Mouse (Mus musculus) embryonic stem cell, embryonic (primary cell): ENCODE data around the gene Trmt10a.

Experiments
- CTCF ChIA-PET, 4 experiments: fragments of 300-600 bp in 2 of 4; fragments of 350-600 bp in 2 of 4; sonication (Branson Sonifier 250); formaldehyde crosslinking; loops; one replicate each; lab custom pipeline; 2022; ENCODE audit warnings: inconsistent platforms in 2 of 4; lab: Charles Lee
- POLR2A ChIA-PET, 4 experiments: fragments of 300-600 bp in 2 of 4; fragments of 350-600 bp in 2 of 4; sonication (Branson Sonifier 250); formaldehyde crosslinking; loops; one replicate each; lab custom pipeline; 2022; ENCODE audit warnings: antibody characterized with exemption in 4 of 4, inconsistent platforms in 1 of 4; lab: Charles Lee

The Trmt10a gene

DNA sequence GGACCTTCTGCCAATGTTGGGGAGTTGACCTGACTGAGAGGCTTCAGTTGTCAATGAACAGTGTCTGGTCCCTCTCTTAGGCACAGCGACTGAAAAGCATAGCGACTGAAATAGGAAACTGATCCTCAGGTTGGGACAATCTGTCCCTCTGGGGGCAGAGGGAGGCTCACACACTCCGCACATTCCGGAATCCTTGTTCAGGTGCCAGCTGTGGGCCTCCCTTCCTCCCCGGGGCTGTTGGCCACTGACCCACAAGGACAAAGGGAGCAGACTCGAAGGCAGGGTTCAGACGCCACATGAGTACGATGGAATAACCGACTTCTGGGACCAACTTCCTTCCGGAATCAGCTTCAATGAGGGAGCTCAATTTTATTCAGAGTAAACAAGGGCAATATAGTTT is 18.4 kb downstream of the Trmt10a start:
- CTCF ChIA-PET: interaction anchor here in 1 of 4 experiments (1.2 kb wide), 1 partner anchor 11 kb away, joined by 3 read pairs; no protein-coding TSS in a partner anchor
- POLR2A ChIA-PET: interaction anchor here in 3 of 4 experiments (0.7 to 3.1 kb wide), 5 partner anchors 11 to 298 kb away, joined by 3 to 13 read pairs (median 5); partner anchors contain the start of genes H2afz (in 1 of the 3) and Mttp (in 1 of the 3)

DNA sequence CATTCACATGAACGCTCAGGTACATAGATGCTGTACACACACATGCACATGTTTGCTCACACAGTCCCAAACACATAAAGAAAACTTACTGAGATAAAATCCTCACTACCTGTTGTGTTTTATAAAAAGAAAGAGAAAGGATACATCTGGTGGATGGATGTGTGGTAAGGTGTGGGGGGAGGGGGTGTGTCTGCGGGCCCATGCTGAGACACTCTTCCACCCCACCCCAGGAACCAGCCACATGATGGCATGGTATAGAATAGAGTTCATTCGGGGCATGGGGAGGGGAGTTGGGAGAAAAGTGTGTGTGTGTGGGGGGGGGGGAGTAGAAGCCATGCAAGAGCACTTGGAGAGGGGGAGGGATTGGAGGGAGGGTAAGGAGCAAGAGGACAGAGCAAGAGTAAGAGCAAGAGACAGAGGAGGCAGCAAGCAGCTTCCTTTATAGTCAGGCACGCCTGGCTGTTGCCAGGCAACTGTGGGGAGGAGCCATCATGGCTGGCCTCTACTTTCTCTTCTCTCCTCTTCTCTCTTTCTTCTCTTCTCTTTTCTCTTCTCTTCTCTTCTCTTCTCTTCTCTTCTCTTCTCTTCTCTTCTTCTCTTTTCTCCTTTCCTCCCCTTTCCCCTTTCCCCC is 19.4 kb downstream of the Trmt10a start:
- CTCF ChIA-PET: interaction anchor here in 2 of 4 experiments (1.0 to 1.2 kb wide), 2 partner anchors 12 to 172 kb away, joined by 3 to 4 read pairs; no protein-coding TSS in a partner anchor

DNA sequence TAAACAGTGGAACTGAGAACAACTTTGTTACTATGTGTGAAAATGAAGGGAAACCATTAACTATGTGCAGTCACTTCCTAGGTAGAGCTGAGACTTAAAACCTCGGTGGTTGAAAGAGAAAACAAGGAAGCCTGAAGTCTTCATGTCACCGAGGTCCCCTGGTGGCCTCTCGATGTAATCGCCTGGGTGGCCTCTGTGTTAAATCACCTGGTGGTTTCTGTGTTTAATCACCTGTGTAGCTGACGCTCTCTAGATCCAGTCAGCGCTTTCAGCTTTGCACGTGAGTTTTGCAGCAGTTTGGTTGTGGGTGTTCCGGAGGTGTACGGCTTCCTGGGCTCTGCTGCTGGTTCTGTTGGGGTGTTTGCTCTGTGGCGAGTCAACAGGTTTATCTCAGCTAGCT is 30.0 kb downstream of the Trmt10a start:
- ChIA-PET POLR2A (interaction anchor here in 3 of 4 experiments (0.7 to 1.6 kb wide), 5 partner anchors 11 to 196 kb away, joined by 3 to 6 read pairs (median 3); no protein-coding TSS in a partner anchor), CTCF (interaction anchor here (0.5 to 1.9 kb wide), 7 partner anchors 29 to 217 kb away, joined by 3 to 12 read pairs (median 4); partner anchors contain the start of gene Mttp (in 1 of the 4))

More for the DNA sequence above, 19.4 kb downstream of the Trmt10a start:
- POLR2A ChIA-PET: interaction anchor here in 2 of 4 experiments (0.6 to 3.1 kb wide), 7 partner anchors 10 to 383 kb away, joined by 3 to 13 read pairs (median 4); partner anchors contain the start of genes Mttp (in 2 of the 2) and H2afz (in 1 of the 2)

- ChIA-PET CTCF (interaction anchor here in 2 of 4 experiments (0.6 to 0.9 kb wide), 3 partner anchors 9 to 185 kb away, joined by 3 read pairs; partner anchors contain the start of gene Mttp (in 1 of the 2)), POLR2A (interaction anchor here in 2 of 4 experiments (0.8 to 1.2 kb wide), 3 partner anchors 14 to 311 kb away, joined by 3 to 5 read pairs (median 3); partner anchors contain the start of genes H2afz (in 1 of the 2) and Trmt10a (in 1 of the 2))
Measured at GRCm38 (mm10) chr3:138175551-138175950, 32.3 kb downstream of the Trmt10a start.

DNA sequence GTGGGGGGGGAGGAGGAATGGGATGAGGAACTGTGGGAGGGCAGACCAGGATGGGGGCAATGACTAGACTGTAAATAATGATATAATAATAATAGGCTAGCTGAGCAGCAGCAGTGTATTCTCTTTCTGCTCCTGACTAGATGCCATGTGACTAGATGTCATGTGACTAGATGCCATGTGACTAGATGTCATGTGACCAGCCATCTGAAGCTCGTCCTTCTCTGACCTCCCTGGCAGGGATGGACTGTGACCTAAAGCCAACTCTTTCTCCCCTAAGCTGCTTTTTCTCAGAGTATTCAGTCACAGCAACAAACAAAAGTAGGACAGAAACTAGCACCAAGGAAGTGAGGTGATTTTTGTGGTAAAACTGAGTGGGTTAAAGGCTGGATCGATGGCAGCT is 38.8 kb downstream of the Trmt10a start:
- CTCF ChIA-PET: interaction anchor here in 1 of 4 experiments (0.6 to 0.7 kb wide), 2 partner anchors 41 to 329 kb away, joined by 3 to 5 read pairs; no protein-coding TSS in a partner anchor
- POLR2A ChIA-PET: interaction anchor here in 1 of 4 experiments (0.9 to 1.5 kb wide), 3 partner anchors 16 to 129 kb away, joined by 3 to 7 read pairs (median 3); partner anchors contain the start of gene Trmt10a

- ChIA-PET CTCF (interaction anchor here in 2 of 4 experiments (0.6 to 0.9 kb wide), 2 partner anchors 192 to 631 kb away, joined by 3 read pairs; no protein-coding TSS in a partner anchor), POLR2A (interaction anchor here in 2 of 4 experiments (0.6 to 1.0 kb wide), 2 partner anchors 9 to 294 kb away, joined by 4 read pairs; no protein-coding TSS in a partner anchor)
Measured at GRCm38 (mm10) chr3:138183371-138183770, 40.1 kb downstream of the Trmt10a start.

GRCm38 (mm10) chr3:138185290-138185689 is 42.0 kb downstream of the Trmt10a start:
- CTCF ChIA-PET: interaction anchor here in 1 of 4 experiments (1.6 kb wide), 1 partner anchor 13 kb away, joined by 6 read pairs; no protein-coding TSS in a partner anchor
- POLR2A ChIA-PET: no interaction called here

- ChIA-PET POLR2A (no interaction called here), CTCF (no interaction called here)
Measured at GRCm38 (mm10) chr3:138185995-138186930, 43.0 kb downstream of the Trmt10a start.

DNA sequence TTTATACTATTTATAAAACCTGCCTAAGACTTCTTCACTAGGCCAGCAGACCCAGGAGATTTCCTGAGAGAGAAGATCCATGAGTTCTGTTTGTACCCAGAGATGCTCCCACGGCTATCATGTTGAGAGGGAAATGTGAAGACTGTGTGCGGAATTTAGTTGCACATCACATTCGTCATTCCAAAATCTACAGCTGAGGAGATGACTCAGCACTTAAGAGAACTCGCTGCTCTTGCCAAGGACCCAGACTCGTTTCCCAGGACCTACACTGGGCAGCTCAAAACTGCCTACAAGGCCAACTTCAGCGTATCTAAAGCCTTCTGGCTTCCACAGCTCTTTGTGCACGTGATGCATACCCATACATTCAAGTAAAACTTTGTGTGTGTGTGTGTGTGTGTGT is 49.0 kb downstream of the Trmt10a start:
- ChIA-PET POLR2A (interaction anchor here in 1 of 4 experiments (0.6 kb wide), 1 partner anchor 9 kb away, joined by 4 read pairs; no protein-coding TSS in a partner anchor), CTCF (no interaction called here)

DNA sequence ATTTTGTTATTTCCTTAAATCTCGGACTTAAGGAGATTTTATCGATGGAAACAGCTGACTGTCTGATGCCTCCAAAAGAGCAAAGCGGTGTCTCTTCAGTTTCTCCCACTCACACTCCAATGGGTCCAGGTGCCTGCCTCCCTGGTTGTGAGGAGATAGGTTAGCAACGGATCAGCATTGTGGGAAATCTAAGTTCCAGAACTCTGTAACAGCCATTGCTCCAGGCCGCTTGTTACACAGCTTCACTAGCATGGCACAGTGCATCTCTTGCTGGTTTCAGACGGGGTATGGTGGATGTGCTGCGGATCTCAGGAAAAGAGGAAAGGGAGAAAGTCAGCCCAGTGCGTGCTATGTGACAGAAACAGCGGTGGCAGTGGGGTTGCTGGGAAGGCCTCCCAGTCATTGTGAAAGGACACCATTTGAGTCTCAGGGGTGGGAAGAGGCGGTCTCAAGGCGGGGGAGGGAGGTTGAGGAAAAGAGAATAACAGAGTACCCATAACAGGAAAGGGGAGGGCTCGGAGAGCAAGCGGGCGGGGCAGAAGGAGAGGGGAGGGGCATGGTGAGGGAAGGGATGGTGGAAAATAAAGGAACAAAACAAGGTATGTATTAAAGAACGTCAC is 50.5 kb downstream of the Trmt10a start, which contains the start of gene 4930579F01Rik:
Gene 4930579F01Rik, minus strand, starts transcription at position 143 of the 620 bp plus-strand sequence.
- CTCF ChIA-PET: interaction anchor here in 1 of 4 experiments (0.7 kb wide), 1 partner anchor 60 kb away, joined by 3 read pairs; no protein-coding TSS in a partner anchor
- POLR2A ChIA-PET: interaction anchor here in 1 of 4 experiments (0.8 kb wide), 1 partner anchor 13 kb away, joined by 3 read pairs; no protein-coding TSS in a partner anchor

DNA sequence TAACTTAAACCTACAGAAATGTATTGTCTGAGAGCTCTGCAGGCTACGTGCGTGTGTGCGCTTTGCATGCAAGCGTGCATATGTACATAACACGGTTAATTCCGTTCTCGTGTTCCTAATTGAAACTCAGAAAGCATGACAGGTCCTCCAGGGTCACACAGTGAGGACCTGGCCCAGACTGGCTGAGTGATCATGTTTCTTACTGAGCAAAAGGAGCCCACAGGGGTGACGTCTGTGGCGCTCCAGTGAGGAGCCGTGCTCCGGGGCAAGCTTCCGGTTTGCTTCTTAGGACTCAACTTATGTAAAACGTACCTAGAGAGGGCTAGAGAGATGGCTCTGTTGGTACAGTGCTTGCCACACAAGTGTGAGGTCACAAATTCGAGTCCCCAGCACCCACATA is 53.8 kb downstream of the Trmt10a start:
- POLR2A ChIA-PET: interaction anchor here in 3 of 4 experiments (0.5 to 1.9 kb wide), 5 partner anchors 27 to 333 kb away, joined by 3 to 9 read pairs (median 4); partner anchors contain the start of genes Eif4e (in 1 of the 3), H2afz (in 1 of the 3) and Mttp (in 1 of the 3)
- CTCF ChIA-PET: interaction anchor here (0.6 to 2.7 kb wide), 12 partner anchors 9 to 424 kb away, joined by 3 to 12 read pairs (median 6); no protein-coding TSS in a partner anchor

DNA sequence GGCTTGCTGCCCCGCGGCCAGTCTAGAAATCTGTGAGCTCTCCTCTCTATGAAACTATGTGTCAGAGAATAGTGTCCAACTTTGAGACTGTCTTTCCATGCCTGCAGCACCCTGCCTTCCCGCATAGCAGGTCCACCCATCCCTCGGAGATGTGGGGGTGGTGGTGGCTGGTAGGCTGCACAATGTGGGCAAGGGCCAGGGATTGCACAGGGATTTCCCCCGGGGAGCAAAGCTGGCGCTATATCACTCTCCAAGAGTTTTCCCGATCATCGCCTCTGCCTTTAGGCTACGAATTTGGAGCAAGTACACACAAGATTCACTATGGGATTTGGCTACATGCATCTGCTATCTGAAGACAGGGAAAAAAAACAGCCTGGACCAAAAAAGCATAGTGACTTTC is 54.3 kb downstream of the Trmt10a start:
- ChIA-PET CTCF (interaction anchor here (0.5 to 2.7 kb wide), 53 partner anchors 8 to 423 kb away, joined by 3 to 26 read pairs (median 4); partner anchors contain the start of genes Mttp (in 2 of the 4) and Adh6a (in 1 of the 4)), POLR2A (interaction anchor here in 2 of 4 experiments (1.0 to 1.9 kb wide), 6 partner anchors 11 to 334 kb away, joined by 3 to 9 read pairs (median 6); partner anchors contain the start of genes Eif4e (in 1 of the 2), H2afz (in 1 of the 2), Metap1 (in 1 of the 2) and Mttp (in 1 of the 2))

DNA sequence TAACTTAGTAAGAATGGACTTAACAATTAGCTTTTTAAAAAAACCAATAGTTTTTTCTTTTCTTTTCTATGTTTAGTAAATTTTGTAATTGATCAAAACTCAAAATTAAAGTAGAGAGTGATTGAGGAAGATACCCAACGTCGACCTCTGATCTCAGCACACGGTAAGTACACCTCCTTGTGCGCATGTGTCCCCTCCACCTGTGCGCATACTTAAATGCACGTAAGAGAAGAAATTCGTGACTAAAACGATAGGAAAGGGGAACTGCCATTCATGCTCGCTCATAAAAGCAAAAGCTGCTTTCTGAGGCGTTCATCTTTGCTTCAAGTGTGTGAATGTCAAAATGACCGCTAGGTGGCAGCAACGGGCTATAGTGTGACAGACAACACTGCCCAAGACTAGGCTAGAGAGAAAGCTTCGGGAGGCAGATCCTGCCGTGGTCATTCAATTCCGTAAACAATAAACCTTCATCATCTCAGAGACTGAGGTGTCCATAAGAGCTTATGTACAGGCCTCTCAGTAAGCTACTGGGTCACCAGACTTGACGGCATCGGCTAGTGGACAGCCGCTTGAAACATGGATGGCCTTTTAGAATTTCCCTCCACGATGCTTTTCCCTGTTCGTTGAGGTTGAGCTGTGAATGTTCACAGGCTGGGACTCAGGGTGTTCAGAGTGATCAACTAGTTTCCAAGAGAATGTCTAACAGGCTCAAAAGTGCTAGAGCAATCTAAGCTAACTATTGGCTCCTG is 54.9 kb downstream of the Trmt10a start:
- CTCF ChIA-PET: interaction anchor here (0.5 to 2.7 kb wide), 61 partner anchors 8 to 446 kb away, joined by 3 to 26 read pairs (median 4); partner anchors contain the start of genes Mttp (in 3 of the 4), Adh6a (in 1 of the 4) and Adh7 (in 1 of the 4)
- POLR2A ChIA-PET: interaction anchor here in 2 of 4 experiments (0.6 to 1.9 kb wide), 7 partner anchors 11 to 334 kb away, joined by 3 to 9 read pairs (median 6); partner anchors contain the start of genes Eif4e (in 1 of the 2), H2afz (in 1 of the 2), Metap1 (in 1 of the 2) and Mttp (in 1 of the 2)

DNA sequence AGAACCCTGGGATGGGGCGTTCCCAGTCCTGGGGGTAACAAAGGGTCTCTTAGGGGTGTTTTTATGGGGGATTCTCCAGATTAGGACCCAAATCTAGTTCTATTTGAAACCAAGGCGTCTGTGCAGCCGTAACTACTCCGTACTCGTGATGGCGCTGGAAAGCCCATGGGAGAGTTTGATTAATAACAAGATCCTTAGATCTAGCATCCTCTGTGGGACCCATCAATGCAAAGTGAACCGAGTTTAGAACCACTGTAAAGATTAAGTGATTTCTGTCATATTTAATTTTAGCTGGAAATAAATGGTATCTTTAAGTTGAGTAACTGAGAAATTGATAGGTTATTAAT is 55.4 kb downstream of the Trmt10a start:
- CTCF ChIA-PET: interaction anchor here (0.5 to 2.7 kb wide), 57 partner anchors 9 to 446 kb away, joined by 3 to 26 read pairs (median 4); partner anchors contain the start of genes Mttp (in 3 of the 4), Adh6a (in 1 of the 4) and Adh7 (in 1 of the 4)
- POLR2A ChIA-PET: interaction anchor here in 2 of 4 experiments (0.6 to 1.8 kb wide), 6 partner anchors 10 to 327 kb away, joined by 3 to 7 read pairs (median 5); partner anchors contain the start of genes Eif4e (in 1 of the 2), Metap1 (in 1 of the 2) and Mttp (in 1 of the 2)

DNA sequence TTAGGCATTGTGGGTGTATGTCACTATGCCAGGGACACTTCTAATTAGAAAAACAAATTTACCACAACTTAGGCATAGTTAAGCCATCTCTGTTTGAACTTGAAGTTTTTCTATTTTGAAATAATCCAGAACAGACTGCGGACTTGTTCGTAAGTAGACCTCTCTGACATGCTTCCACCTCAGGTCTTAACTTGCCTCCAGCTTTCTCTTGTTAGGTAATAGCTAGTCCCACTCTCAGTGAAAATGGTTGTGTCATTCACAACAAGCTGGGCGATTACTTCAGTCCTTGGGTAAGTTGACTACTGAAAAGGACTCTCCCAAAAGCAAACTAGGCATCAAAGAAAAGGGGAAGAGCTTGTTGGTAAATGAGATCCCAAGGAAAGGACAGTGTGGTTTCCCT is 65.6 kb downstream of the Trmt10a start:
- ChIA-PET POLR2A (interaction anchor here in 1 of 4 experiments (1.3 kb wide), 1 partner anchor 11 kb away, joined by 3 read pairs; no protein-coding TSS in a partner anchor), CTCF (interaction anchor here in 1 of 4 experiments (1.1 kb wide), 1 partner anchor 11 kb away, joined by 4 read pairs; no protein-coding TSS in a partner anchor)
